Mouse (Mus musculus) hindbrain, postnatal 0 days (tissue): ENCODE data around the gene Lamc2. TPM values are rescaled to one million over a fixed set of nuclear protein-coding genes. Genes with fewer than 3 reads are reported as not detected.

Source experiments
- ATAC-seq: fragments of 200-750 bp; cut with Nextera tagmentation; 2 replicates; pipeline ENCODE4 v1.8.0; 2017; ENCODE audit warnings: mild to moderate bottlenecking, moderate TSS enrichment, moderate library complexity
- DNase-seq: peaks from one replicate; pipeline ENCODE4 v3.0.0-alpha.2; 2015; ENCODE audit warnings: low spot score
- H3K27ac ChIP-seq: fragments of 300-500 bp; sonication (generic); 2 replicates; pipeline ENCODE4 v1.5.1; 2014; ENCODE audit warnings: mild to moderate bottlenecking
- H3K27me3 ChIP-seq: fragments of 300-500 bp; sonication (generic); 2 replicates; pipeline ENCODE4 v1.6.1; 2014; ENCODE audit warnings: low read length, mixed read lengths; ENCODE audit not compliant: insufficient read depth
- H3K36me3 ChIP-seq: fragments of 300-500 bp; sonication (generic); 2 replicates; pipeline ENCODE4 v1.6.1; 2014; ENCODE audit warnings: low read length, mixed read lengths; ENCODE audit not compliant: insufficient read depth
- H3K4me1 ChIP-seq: fragments of 300-500 bp; sonication (generic); 2 replicates; pipeline ENCODE4 v1.6.1; 2014; ENCODE audit warnings: antibody characterized with exemption, low read length, mixed read lengths; ENCODE audit not compliant: insufficient read depth
- H3K4me2 ChIP-seq: fragments of 300-500 bp; sonication (generic); 2 replicates; pipeline ENCODE4 v1.6.1; 2014; ENCODE audit warnings: low read depth, mild to moderate bottlenecking, low read length, moderate library complexity, mixed read lengths
- H3K4me3 ChIP-seq: fragments of 300-500 bp; sonication (generic); 2 replicates; pipeline ENCODE4 v1.5.1; 2014; ENCODE audit warnings: low read length
- H3K9ac ChIP-seq: fragments of 300-500 bp; sonication (generic); replicated peaks from 2 replicates; pipeline ENCODE4 v1.6.1; 2014; ENCODE audit warnings: mild to moderate bottlenecking, low read length, moderate library complexity, mixed read lengths
- H3K9me3 ChIP-seq: fragments of 300-500 bp; sonication (generic); 2 replicates; pipeline ENCODE4 v1.6.1; 2016; ENCODE audit warnings: low read length, mixed read lengths
- CTCF ChIP-seq: IDR thresholded peaks from 2 replicates; pipeline ENCODE4 v1.5.1; 2016; ENCODE audit warnings: antibody characterized with exemption, control low read depth, low read depth
- WGBS: fragments of 180-500 bp; shearing (Covaris S2); extraction: QIAGEN DNeasy Blood & Tissue Kit; methylation state at CpG from one replicate; pipeline ENCODE4 v1.1.7; 2014; 5-methylcytosine and 5-hydroxymethylcytosine counted together
- polyA plus RNA-seq: library from polyadenylated mRNA; unstranded; fragments of >200 nt; fragmentation: Nextera tagmentation; extraction: Ambion mirVana; gene quantifications from 2 replicates; pipeline ENCODE4 v1.2.1, GENCODE M21; 2015
- total RNA-seq: library from RNA; depleted of rRNA; stranded (reverse); fragments of >200 nt; gene quantifications from 2 replicates; pipeline ENCODE4 v1.2.3, GENCODE M21; 2014; rRNA removed

Lamc2 gene
- total RNA-seq (5.8 and 6.3 TPM in 2 replicates), polyA plus RNA-seq (3.7 and 4.4 TPM in 2 replicates)

GRCm38 (mm10) chr1:153185828-153186803 is at the start of gene Lamc2:
Gene Lamc2, minus strand, starts transcription at chr1:153186447.
- H3K9me3 ChIP-seq = no peaks in the 10 kb centered on the region
- H3K4me1 ChIP-seq = peaks cover 6% of the 10 kb centered on the region; the same call in 1 of the 2 replicates
- peaks cover 13% of the 10 kb centered on the region; the same call in 1 of the 2 replicates for H3K27me3 ChIP-seq
- H3K27ac ChIP-seq = no peak within 1 kb of the TSS
- H3K36me3 ChIP-seq = no peaks in the 10 kb centered on the region
- H3K4me2 ChIP-seq = peak within 1 kb of the TSS; percentile 81
- peak within 1 kb of the TSS; percentile 50 for H3K9ac ChIP-seq
- DNase-seq (peak; percentile 40), ATAC-seq (peak; percentile 81)
- 3% methylated on average over 46 of the region's 46 CpGs for WGBS
- H3K4me3 ChIP-seq = peak within 1 kb of the TSS; percentile 51
- TF ChIP-seq CTCF = no peak

- DNase-seq = no peak
- no peaks in the 10 kb centered on the region for H3K4me1 ChIP-seq
- no peak for ATAC-seq
- peaks cover 38% of the 10 kb centered on the region for H3K36me3 ChIP-seq
- no peak overlapping the region for H3K9ac ChIP-seq
- no peaks in the 10 kb centered on the region for H3K9me3 ChIP-seq
- no peak overlapping the region for H3K27ac ChIP-seq
- no peaks in the 10 kb centered on the region for H3K27me3 ChIP-seq
- H3K4me2 ChIP-seq = no peak overlapping the region
- no peak overlapping the region for H3K4me3 ChIP-seq
- TF ChIP-seq CTCF = no peak
- WGBS = 57% methylated on average over 4 of the region's 4 CpGs
Observed at GRCm38 (mm10) chr1:153235576-153235975, 49.3 kb upstream of the Lamc2 start.

GRCm38 (mm10) chr1:153231681-153232080 is 45.4 kb upstream of the Lamc2 start:
- Histone ChIP-seq H3K27ac (no peak overlapping the region), H3K36me3 (peaks cover 54% of the 10 kb centered on the region)
- no peak for TF ChIP-seq CTCF

GRCm38 (mm10) chr1:153227916-153228315 is 41.7 kb upstream of the Lamc2 start:
- Histone ChIP-seq H3K4me2 (no peak overlapping the region), H3K27me3 (no peaks in the 10 kb centered on the region), H3K36me3 (peaks cover 57% of the 10 kb centered on the region), H3K9ac (no peak overlapping the region), H3K4me3 (no peak overlapping the region), H3K4me1 (no peaks in the 10 kb centered on the region), H3K27ac (no peak overlapping the region), H3K9me3 (no peaks in the 10 kb centered on the region)
- 65% methylated on average over 4 of the region's 4 CpGs for WGBS
- no peak for TF ChIP-seq CTCF
- ATAC-seq (no peak), DNase-seq (no peak)

More at GRCm38 (mm10) chr1:153231681-153232080, 45.4 kb upstream of the Lamc2 start:
- no peaks in the 10 kb centered on the region for H3K9me3 ChIP-seq
- ATAC-seq = no peak
- 93% methylated on average over 9 of the region's 9 CpGs for WGBS
- no peaks in the 10 kb centered on the region for H3K27me3 ChIP-seq
- no peaks in the 10 kb centered on the region for H3K4me1 ChIP-seq
- no peak overlapping the region for H3K9ac ChIP-seq
- DNase-seq = no peak
- H3K4me2 ChIP-seq = no peak overlapping the region
- no peak overlapping the region for H3K4me3 ChIP-seq

GRCm38 (mm10) chr1:153227096-153227495 is 40.8 kb upstream of the Lamc2 start:
- no peak for TF ChIP-seq CTCF
- WGBS = 87% methylated on average over 8 of the region's 8 CpGs
- no peaks in the 10 kb centered on the region for H3K9me3 ChIP-seq
- ATAC-seq (no peak), DNase-seq (no peak)
- no peak overlapping the region for H3K9ac ChIP-seq
- H3K27ac ChIP-seq = no peak overlapping the region
- H3K4me3 ChIP-seq = no peak overlapping the region
- no peaks in the 10 kb centered on the region for H3K4me1 ChIP-seq
- no peaks in the 10 kb centered on the region for H3K27me3 ChIP-seq
- no peak overlapping the region for H3K4me2 ChIP-seq
- H3K36me3 ChIP-seq = peaks cover 53% of the 10 kb centered on the region

- Histone ChIP-seq H3K36me3 (peaks cover 52% of the 10 kb centered on the region), H3K4me3 (no peak overlapping the region), H3K4me2 (no peak overlapping the region), H3K27me3 (no peaks in the 10 kb centered on the region), H3K9me3 (no peaks in the 10 kb centered on the region), H3K9ac (no peak overlapping the region), H3K4me1 (no peaks in the 10 kb centered on the region), H3K27ac (no peak overlapping the region)
- DNase-seq = no peak
- no peak for TF ChIP-seq CTCF
- no peak for ATAC-seq
- WGBS = 87% methylated on average over 21 of the region's 21 CpGs
Observed at GRCm38 (mm10) chr1:153225786-153226725, 39.8 kb upstream of the Lamc2 start.
